Comparison of ENCODE assay signal across 15 mouse cellular contexts in genomic region chr8:114615908-114616307, GRCm38 (mm10).
DNase-seq lines count a peak whose midpoint lies in the region; ATAC-seq and TF ChIP-seq lines count a peak whose summit lies in the region.
"Had no signal": no experiment of that assay in that cellular context is flagged by ENCODE, and none has a peak within 500 bp of the region (broad histone marks: within the 10 kb centered on the region; RNA-seq: fewer than 3 reads in every experiment).

No protein-coding gene starts in this region.

- no peaks in the 10 kb centered on the region for H3K27me3 ChIP-seq in liver, postnatal 0 days (ENCODE audit: insufficient read depth, low read length)
- H3K27me3 ChIP-seq: limb, embryonic 12.5 days; midbrain, embryonic 15.5 days had no signal

- H3K9ac ChIP-seq in liver, postnatal 0 days (replicated peaks): no peak overlapping the region
- H3K9ac ChIP-seq: limb, embryonic 12.5 days; midbrain, embryonic 15.5 days had no signal

- DNase-seq in ovary, adult 18-20 months (ENCODE audit: low spot score): peak; percentile 24
- no peak for DNase-seq in ovary, postnatal 10 days (ENCODE audit: low spot score)
- DNase-seq in liver, postnatal 0 days: peak; percentile 83
- peak; percentile 17 for DNase-seq in skeletal muscle tissue, adult 2 months (ENCODE audit: low read depth, low spot score)
- no peak for DNase-seq in cerebellum, adult 8-10 months
- DNase-seq in kidney, adult 18-20 months: no peak
- DNase-seq in kidney, adult 9 months: no peak
- DNase-seq: cerebellum, adult 11 months; heart, adult 2 months; kidney, adult 2 months; thymus, postnatal 36 days had no signal

- H3K4me1 ChIP-seq in liver, postnatal 0 days (ENCODE audit: insufficient read depth): peaks cover 16% of the 10 kb centered on the region
- H3K4me1 ChIP-seq: midbrain, embryonic 15.5 days had no signal

- TF ChIP-seq EP300 in liver, postnatal 0 days (IDR thresholded peaks at IDR 0.05; ENCODE audit: low read depth): peak; percentile 24; the same call in 1 of the 2 replicates

- 43% methylated on average over 6 of the region's 6 CpGs for WGBS in liver, postnatal 0 days (ENCODE audit: insufficient replicate concordance)

- H3K36me3 ChIP-seq in liver, postnatal 0 days (replicated peaks; ENCODE audit: insufficient read depth, low read length): no peaks in the 10 kb centered on the region
- H3K36me3 ChIP-seq: limb, embryonic 12.5 days; midbrain, embryonic 15.5 days had no signal

- peak; percentile 86 for ATAC-seq in common myeloid progenitor, adult 5-6 weeks (replicated peaks; ENCODE audit: low read depth, poor library complexity, severe bottlenecking)
- peak; percentile 94 for ATAC-seq in liver, postnatal 0 days
- ATAC-seq: activated CD4-positive, CD25-positive, alpha-beta regulatory T cell, adult 4 months; midbrain, embryonic 15.5 days had no signal

- H3K9me3 ChIP-seq in liver, postnatal 0 days (ENCODE audit: low read length): no peaks in the 10 kb centered on the region
- H3K9me3 ChIP-seq: midbrain, embryonic 15.5 days had no signal

- no peak overlapping the region for H3K4me2 ChIP-seq in liver, postnatal 0 days (ENCODE audit: low read depth, low read length)
- H3K4me2 ChIP-seq: limb, embryonic 12.5 days; midbrain, embryonic 15.5 days had no signal

- peak overlapping the region; percentile 57; the same call in 1 of the 2 replicates for H3K27ac ChIP-seq in liver, postnatal 0 days (ENCODE audit: low read depth)
- H3K27ac ChIP-seq: heart, adult 2 months; limb, embryonic 12.5 days; midbrain, embryonic 15.5 days had no signal

- no peak for TF ChIP-seq CTCF in liver, postnatal 0 days (IDR thresholded peaks at IDR 0.05; ENCODE audit: low read depth)

- H3K4me3 ChIP-seq in liver, postnatal 0 days (ENCODE audit: low read depth, low read length): no peak overlapping the region
- H3K4me3 ChIP-seq: heart, adult 2 months; limb, embryonic 12.5 days; midbrain, embryonic 15.5 days had no signal

Comparison
In these comparisons a context has a peak if more than half of its experiments do, and no peak if none do; other contexts are left out.
1. DNase-seq: peak in ovary, adult 18-20 months (single experiment), liver, postnatal 0 days (single experiment) and skeletal muscle tissue, adult 2 months (single experiment); none in ovary, postnatal 10 days (single experiment), cerebellum, adult 8-10 months (single experiment), kidney, adult 18-20 months (single experiment) and kidney, adult 9 months (single experiment).